Mouse (Mus musculus): ENCODE data around the gene Olfm1.

Olfm1 gene

DNA sequence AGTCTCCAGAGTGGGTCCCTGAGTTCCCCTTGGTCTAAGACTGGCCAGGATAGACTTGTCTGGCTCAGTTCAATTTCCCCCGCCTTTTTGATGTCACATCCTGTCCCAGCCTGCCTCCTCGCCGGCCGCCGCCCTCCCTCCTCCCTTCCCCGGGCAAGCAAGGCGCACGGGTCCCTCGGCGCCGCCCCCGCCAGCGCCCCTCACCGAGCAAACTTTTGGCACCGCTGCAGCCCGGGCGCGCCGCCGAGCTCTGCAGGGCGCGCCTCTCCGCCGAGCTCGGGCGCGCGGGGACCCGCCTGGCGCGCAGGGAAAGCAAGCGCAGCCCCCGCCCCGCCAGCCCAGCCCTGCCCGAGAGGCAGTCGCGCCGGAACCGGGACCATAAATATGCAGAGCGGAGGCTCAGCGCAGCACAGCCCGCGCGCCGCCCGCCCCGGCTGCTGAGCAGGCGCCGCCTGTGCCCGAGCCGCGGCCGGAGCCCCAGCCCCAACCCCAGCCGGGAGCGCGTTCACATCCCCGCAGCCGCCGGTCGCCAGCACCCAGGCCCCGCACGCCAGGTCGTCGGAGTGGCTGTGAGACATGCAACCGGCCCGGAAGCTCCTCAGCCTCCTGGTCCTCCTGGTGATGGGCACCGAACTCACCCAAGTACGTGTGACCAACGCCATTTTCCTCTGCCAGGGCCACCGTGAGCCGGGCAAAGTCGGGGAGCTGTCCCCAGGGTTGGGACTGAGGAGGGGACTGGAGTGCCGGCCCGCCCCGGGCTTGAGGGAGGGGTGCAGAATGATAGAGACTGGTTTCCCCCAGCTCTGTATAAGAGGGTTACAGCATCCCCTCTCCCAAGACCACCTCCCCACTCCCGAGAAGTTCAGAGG, at the start of gene Olfm1:
Gene Olfm1, plus strand, starts transcription at position 172 of the 869 bp plus-strand sequence.
- DNase-seq, result no peak

DNA sequence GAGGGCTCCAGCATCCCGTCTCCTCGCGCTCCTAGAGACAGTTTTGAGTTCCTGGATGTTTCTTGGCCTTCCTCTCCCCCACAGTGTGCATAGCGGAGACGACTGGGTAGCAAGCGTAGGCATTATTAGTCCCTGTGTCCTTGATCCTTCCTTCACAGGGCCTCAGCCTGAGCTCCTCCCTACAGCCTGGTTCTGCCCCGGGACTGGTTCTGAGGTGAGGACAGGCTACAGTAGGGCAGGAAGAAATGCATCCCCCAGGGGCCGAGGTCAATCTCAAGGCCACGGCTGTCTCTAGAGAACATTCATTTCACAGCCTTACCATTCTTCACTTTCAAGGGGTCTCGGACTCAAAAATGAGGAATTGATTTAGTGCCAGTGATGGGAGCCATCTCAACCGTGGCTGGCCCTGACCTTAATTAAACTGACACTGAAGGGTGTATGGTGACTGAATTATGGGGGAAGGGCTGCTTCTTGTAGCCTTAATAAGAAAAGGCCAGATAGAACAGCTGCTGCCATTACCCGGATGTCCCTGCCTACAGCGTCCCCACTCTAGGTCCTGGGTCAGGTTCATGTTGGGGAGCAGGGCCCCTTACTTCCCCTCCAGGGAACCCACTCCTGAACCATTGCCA, 49.3 kb upstream of the Olfm1 start:
- no peak for DNase-seq

DNA sequence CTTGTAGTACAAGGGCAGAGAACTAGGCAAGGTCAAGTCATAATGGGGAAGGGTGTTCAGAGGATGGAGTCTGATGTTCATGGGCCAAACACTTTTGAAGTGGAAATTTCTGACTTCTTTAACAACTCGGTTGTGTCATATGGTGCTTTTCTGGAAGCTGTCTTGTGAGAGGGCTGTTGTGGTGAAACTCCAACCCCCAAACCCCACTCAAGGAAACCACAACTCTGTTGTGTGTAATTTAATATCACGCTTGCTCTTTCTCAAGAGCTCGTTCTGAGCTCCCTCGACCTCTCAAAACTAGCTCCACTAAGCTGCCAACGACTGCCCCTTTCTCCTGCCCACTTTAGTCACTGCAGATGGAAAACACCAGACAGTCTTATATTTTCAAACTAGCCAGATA, 47.1 kb upstream of the Olfm1 start:
- no peak for DNase-seq

GRCm38 (mm10) chr2:28146152-28146551, 46.6 kb upstream of the Olfm1 start:
- DNase-seq, result no peak

GRCm38 (mm10) chr2:28146685-28147084, 46.1 kb upstream of the Olfm1 start:
- no peak for DNase-seq

- no peak for DNase-seq
These were observed 45.5 kb upstream of the Olfm1 start for GRCm38 (mm10) chr2:28147248-28147794.

DNA sequence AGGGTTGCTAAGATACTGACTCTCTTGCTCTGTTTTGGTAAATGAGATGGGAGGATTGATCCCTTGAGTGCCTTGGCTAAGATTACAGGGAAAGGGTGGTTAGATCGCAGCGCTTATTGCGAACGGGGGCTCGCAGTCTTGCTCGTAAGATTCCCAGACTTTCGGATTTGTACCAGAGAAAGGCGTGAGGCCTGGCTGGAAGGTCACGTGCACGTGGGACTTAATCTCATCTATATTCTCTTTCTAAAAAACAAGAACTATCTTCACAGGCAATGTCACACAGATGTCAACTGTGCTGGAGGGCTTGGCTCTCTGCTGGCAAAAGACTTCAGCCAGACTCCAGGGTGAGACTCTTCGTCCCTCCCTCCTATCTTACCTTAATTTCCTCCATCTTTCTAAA, 43.1 kb upstream of the Olfm1 start:
- no peak for DNase-seq

- no peak for DNase-seq
These were observed 32.2 kb upstream of the Olfm1 start for GRCm38 (mm10) chr2:28160568-28160967.

- no peak for DNase-seq
These were observed 27.2 kb upstream of the Olfm1 start for GRCm38 (mm10) chr2:28165570-28165969.

DNA sequence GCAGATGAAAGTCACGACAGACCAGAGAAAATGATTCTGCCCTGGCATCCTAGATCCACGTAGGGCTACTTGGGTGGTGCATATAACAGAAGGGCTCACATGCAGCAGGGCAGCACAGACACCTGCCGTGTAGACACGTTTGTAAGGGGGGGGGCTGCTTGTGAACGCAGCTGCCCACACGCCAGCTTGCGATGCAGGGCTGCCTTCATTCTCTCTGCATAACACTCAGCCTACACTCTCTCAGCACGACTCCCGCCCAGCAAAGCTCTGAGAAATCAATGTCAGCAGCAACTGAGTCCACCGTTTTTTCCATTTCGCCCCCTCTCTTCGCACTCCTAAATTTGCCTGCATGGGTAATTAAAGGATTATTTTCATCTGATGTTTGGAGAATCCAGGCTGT, 23.5 kb upstream of the Olfm1 start:
- no peak for DNase-seq

DNA sequence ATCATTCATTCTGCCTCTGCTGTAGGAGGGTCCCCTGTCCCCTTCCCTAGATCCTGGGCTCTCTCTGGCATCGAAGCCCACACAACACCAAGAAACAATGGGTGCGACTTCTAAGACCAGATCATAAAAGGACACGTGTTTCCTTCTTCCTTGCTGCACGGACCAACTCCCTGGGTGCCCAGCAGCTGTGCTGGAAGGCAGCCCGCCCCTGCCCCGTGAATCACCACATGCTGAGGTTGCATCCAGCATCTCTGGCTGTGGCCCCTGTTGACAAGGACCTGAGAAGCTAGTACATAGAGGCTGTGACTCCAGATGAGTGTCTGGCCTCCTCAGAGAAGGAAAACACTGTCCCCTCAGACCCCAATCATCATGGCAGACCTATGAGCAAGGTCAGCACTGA, 20.8 kb upstream of the Olfm1 start:
- no peak for DNase-seq

DNA sequence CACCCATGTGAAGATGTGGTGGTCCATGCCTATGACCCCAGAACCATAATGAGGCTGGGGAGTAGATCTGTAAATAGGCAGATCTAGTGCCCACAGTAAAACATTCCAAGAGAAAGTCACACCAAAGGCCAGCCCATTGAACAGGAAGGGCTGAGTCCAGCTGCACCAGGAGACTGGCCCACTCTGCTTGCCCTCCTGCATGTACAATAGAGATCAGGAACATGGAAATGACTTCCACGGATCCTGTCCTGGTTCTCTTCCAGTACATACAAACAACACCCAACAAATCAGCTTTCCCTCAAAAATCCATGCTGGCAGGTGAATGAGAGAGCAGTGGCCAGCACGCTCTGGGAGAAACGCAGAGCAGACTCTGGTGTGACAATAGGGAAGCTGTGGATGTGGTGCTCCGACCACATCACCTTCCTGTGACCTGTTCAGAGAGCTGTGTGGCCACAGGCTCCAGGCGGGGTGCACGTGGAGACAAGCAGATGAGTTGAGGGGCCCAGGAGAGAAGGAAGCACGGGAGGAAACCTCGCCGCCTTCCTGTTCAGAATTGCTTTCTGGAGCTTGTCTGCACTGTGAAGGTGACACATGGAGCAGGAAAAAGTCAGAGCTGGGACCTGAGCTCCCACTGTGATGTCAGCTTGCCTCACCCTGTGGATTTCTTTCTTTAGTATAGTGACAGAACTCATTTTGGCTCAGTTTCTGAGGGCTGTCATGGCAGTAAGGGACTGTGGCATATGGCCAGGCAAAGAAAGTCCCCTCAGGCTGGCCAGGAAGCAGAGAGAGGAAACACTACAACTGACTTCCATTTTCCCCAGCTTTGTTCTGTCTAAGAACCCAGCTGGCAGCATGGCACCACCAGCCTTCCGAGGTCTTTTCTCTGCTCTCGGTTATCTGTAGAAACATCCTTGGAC, 19.3 kb upstream of the Olfm1 start:
- DNase-seq, result no peak

DNA sequence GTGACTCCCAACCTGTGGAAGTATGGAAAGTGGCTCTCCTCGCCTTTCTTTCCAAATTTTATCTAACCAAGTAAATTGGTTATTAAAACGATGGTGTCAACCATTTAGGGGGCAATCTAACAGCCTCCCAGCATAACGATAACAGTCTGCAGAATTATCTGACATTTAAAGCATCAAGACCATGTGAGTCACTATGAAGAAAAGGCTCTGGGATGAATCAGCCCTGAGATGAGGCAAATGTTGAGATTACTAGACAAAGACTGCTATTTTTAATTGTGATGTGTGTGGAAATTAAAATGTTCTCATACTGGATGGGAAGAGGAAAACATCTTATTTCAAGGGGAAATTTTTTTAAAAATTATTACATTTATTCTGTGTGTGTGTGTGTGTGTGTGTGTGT, 18.4 kb upstream of the Olfm1 start:
- no peak for DNase-seq

- DNase-seq, result no peak
These were observed 14.2 kb upstream of the Olfm1 start for GRCm38 (mm10) chr2:28178600-28178999.

DNA sequence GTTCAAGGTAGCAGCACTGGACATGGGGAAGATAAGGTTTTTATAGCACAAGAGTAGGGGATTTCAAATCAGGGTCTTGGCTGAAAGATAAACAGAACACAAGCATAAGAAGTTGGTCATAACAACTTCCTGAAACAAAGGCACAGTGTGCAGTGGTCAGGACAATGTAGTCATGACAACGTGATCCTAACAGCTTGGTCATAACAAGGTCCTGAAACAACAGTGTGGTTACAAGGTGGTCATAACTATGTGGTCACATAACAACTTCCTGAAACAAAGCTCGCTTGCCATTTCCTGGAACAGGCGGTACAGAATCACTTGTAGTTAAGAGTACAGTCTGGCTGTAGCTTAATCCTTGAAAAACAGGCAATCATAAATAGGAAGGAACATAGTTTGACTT, 12.7 kb upstream of the Olfm1 start:
- DNase-seq, result no peak

DNA sequence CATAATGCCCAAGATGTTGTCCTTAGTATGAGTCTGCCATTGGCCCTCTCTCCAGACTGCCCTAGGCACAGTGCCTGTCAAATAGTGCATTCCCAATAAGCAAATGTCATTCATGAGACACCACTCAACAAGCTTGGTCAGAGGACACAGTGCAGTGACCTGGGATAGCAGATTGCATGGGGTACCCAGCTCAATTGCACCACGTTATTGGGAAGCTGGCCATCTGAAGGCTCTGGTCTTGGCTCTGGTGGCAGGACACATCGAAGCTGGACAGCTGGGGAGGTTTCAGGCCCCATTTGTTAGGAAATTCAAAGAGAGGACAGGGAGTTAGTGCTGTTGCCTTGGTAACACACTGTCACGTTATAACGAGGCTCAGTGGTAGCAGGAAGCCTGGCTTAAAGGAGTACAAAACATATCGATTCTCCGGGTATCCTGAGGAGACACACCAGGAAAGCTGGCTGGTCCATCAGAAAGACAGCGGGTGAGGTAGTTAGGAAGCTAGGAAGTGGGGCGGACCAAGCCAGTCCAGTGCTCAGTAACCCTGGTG, 4.3 kb upstream of the Olfm1 start:
- DNase-seq, result no peak

DNA sequence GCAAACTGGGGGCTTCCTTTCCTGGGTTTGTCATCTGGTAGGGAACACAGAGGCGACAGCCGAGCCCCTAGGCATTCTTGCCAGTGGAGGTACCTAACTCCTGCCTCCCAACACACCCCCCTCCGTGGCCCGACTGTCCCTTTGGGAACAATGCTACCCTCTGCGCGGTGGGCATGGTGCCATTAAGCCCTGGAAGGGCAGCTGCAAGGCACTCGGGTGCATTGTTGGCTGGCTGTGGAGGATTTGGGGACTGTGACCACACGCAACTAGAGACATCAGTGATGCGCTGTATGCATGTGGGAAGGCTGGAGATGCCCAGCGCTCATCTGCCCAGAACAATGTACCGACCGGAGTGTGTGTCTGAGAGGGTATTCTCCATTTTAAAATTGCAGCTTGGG, 897 bp downstream of the Olfm1 start:
- no peak for DNase-seq

DNA sequence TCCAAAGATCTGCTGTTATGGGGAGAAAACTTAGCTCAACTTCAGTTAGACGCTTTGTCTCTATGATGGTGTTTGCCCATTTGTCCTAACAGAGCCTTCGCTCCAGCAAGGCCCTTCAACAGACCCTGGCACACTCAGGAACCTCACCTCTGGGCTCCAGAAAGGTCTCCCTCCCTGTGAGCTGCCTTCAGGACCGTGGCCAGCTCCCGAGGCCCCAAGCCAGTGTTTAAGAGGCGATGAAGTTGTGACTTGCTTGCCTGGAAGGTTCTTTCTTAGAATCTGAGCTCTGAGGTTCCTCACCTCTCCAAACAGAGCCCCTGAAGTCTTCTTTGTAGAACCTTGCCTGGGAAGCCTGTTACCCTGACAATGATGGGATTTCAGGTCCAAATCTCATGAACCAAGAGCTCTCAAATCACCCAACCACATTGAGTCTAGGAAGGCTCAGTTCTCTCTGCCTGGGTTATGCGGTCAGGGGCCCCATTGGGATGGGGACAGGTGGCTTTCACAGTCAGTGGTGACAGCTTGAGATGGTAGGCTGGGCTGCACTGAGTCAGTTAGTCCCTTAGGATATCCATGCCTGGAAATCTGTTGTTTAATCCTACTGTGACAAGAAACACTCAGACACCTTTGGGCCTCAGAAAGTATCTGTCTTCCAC, 2.3 kb downstream of the Olfm1 start:
- no peak for DNase-seq

DNA sequence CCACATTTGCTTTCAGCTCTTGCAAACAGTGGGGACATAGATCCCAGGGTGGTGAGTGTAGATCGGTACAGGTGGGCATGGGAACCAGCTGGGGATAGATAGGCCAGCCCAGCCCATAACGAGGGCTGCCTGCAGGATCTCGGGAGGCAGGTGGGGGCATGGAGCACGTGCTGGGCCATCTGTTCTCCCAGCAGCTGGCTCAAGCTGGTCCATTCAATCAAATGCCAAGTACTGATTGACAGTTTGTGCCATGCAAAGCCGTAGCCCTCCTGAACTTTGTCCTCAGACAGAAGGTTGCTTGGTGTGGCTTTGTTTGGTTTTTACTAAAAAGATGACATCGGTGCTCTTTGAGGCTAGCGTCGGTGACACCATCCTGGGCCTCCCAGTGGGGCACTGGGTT, 2.9 kb downstream of the Olfm1 start:
- no peak for DNase-seq

DNA sequence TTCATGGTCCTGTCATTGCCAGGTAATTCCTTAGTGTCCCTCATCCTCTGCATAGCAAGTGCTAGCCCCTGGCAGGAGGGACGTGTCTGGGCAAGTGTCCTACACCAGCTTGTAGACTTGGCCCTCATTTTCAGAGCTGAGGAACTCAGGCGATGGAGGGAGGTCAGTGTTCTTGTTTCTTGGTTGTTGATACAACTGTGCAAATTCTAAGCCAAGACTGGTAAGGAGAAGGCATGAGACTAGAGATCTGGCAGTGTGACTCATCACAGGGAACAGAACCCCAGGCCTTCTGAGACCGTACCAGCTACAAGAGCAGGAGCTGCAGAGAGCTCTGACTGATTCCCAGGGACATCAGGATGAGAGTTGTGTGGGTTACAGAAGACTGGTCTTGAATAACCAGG, 8.6 kb downstream of the Olfm1 start:
- DNase-seq, result no peak

GRCm38 (mm10) chr2:28204167-28204566, 11.4 kb downstream of the Olfm1 start:
- DNase-seq, result peak; percentile 70
